Mouse (Mus musculus): ENCODE results near the gene Gtf2f2. TPM values are rescaled to one million over a fixed set of nuclear protein-coding genes. Genes with fewer than 3 reads are reported as not detected.

The Gtf2f2 gene
- polyA plus RNA-seq, 1 experiment from 2014 or later = 40.5 TPM

- Histone ChIP-seq H3K4me1 (ENCODE audit: control insufficient read depth, insufficient read depth, low read length) (no peaks in the 10 kb centered on the region), H3K4me3 (ENCODE audit: low read depth, low read length) (no peak overlapping the region), H3K9ac (replicated peaks; ENCODE audit: low read depth, low read length) (no peak overlapping the region), H3K27ac (ENCODE audit: low read depth, low read length) (no peak overlapping the region), H3K4me2 (ENCODE audit: low read depth, low read length) (no peak overlapping the region), H3K36me3 (ENCODE audit: control insufficient read depth, insufficient read depth, low read length) (no peaks in the 10 kb centered on the region), H3K27me3 (ENCODE audit: control insufficient read depth, insufficient read depth, low read length) (no peaks in the 10 kb centered on the region), H3K9me3 (ENCODE audit: control insufficient read depth, low read length) (no peaks in the 10 kb centered on the region)
- 87% methylated on average over 9 of the region's 9 CpGs for WGBS
- no peak for ATAC-seq (ENCODE audit: low read depth)
Measured at GRCm38 (mm10) chr14:75892118-75892517, 118.5 kb downstream of the Gtf2f2 start.

GRCm38 (mm10) chr14:75883873-75884272 lies 126.8 kb downstream of the Gtf2f2 start:
- H3K27me3 ChIP-seq (ENCODE audit: control insufficient read depth, insufficient read depth, low read length) = no peaks in the 10 kb centered on the region
- WGBS = 85% methylated on average over 5 of the region's 5 CpGs
- no peak overlapping the region for H3K4me3 ChIP-seq (ENCODE audit: low read depth, low read length)
- 0 out of 2 replicates have a peak, but pooled peaks cover 4% of the 10 kb centered on the region for H3K4me1 ChIP-seq (ENCODE audit: control insufficient read depth, insufficient read depth, low read length)
- no peaks in the 10 kb centered on the region for H3K9me3 ChIP-seq (ENCODE audit: control insufficient read depth, low read length)
- H3K36me3 ChIP-seq (ENCODE audit: control insufficient read depth, insufficient read depth, low read length) = no peaks in the 10 kb centered on the region
- H3K9ac ChIP-seq (replicated peaks; ENCODE audit: low read depth, low read length) = no peak overlapping the region
- H3K4me2 ChIP-seq (ENCODE audit: low read depth, low read length) = no peak overlapping the region
- H3K27ac ChIP-seq (ENCODE audit: low read depth, low read length) = no peak overlapping the region
- ATAC-seq (ENCODE audit: low read depth) = no peak

DNA sequence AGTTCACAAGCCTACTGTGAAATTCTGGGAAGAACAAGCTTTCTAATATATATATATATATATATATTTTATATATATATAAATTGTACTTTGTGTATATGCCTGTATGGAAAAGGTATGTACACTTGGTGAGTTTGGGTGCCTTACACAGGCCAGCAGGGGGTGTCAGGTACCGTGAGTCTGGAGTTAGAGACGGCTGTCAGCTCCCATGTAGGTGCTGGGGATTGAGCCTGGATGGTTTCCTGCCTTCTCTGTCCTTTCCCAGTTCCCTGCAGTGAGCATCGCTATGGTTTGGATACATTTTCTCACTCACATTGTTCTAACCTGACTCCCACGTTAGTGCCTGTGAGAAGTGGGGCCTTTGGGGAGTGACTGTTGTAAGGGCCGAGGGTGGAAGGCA lies 127.3 kb downstream of the Gtf2f2 start:
- ATAC-seq (ENCODE audit: low read depth) = no peak
- Histone ChIP-seq H3K4me3 (ENCODE audit: low read depth, low read length) (no peak overlapping the region), H3K4me2 (ENCODE audit: low read depth, low read length) (no peak overlapping the region), H3K4me1 (ENCODE audit: control insufficient read depth, insufficient read depth, low read length) (0 out of 2 replicates have a peak, but pooled peaks cover 4% of the 10 kb centered on the region), H3K9ac (replicated peaks; ENCODE audit: low read depth, low read length) (no peak overlapping the region), H3K9me3 (ENCODE audit: control insufficient read depth, low read length) (no peaks in the 10 kb centered on the region), H3K36me3 (ENCODE audit: control insufficient read depth, insufficient read depth, low read length) (no peaks in the 10 kb centered on the region), H3K27ac (ENCODE audit: low read depth, low read length) (no peak overlapping the region), H3K27me3 (ENCODE audit: control insufficient read depth, insufficient read depth, low read length) (no peaks in the 10 kb centered on the region)
- WGBS = 74% methylated on average over 5 of the region's 5 CpGs

DNA sequence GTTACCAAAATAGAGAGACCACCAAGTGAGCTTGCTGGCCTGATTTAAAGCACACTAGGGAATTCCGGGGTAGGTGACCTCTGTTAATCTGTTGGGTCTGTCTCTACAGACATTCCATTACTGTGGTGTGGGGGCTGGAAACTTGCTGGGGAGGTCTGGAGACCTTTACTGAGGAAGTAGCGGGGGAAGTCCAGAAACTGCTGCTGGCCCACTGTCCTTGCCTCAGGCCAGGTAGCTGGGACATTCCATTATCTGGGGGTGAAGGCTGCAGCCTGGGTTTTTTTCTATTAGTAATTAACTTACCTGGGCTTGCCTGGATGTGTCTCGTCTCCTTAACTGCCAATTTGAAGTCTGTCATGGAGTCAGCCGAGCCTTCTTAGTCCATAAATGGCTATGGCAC lies 128.8 kb downstream of the Gtf2f2 start:
- Histone ChIP-seq H3K9me3 (ENCODE audit: control insufficient read depth, low read length) (no peaks in the 10 kb centered on the region), H3K4me3 (ENCODE audit: low read depth, low read length) (no peak overlapping the region), H3K9ac (replicated peaks; ENCODE audit: low read depth, low read length) (no peak overlapping the region), H3K4me1 (ENCODE audit: control insufficient read depth, insufficient read depth, low read length) (0 out of 2 replicates have a peak, but pooled peaks cover 4% of the 10 kb centered on the region), H3K27ac (ENCODE audit: low read depth, low read length) (no peak overlapping the region), H3K36me3 (ENCODE audit: control insufficient read depth, insufficient read depth, low read length) (no peaks in the 10 kb centered on the region), H3K27me3 (ENCODE audit: control insufficient read depth, insufficient read depth, low read length) (no peaks in the 10 kb centered on the region), H3K4me2 (ENCODE audit: low read depth, low read length) (no peak overlapping the region)
- ATAC-seq (ENCODE audit: low read depth) = no peak
- 47% methylated on average over 4 of the region's 4 CpGs for WGBS

GRCm38 (mm10) chr14:75878980-75879379 lies 131.7 kb downstream of the Gtf2f2 start:
- Histone ChIP-seq H3K9ac (replicated peaks; ENCODE audit: low read depth, low read length) (no peak overlapping the region), H3K27ac (ENCODE audit: low read depth, low read length) (no peak overlapping the region), H3K4me3 (ENCODE audit: low read depth, low read length) (no peak overlapping the region), H3K4me1 (ENCODE audit: control insufficient read depth, insufficient read depth, low read length) (0 out of 2 replicates have a peak, but pooled peaks cover 4% of the 10 kb centered on the region), H3K4me2 (ENCODE audit: low read depth, low read length) (no peak overlapping the region), H3K9me3 (ENCODE audit: control insufficient read depth, low read length) (no peaks in the 10 kb centered on the region), H3K36me3 (ENCODE audit: control insufficient read depth, insufficient read depth, low read length) (no peaks in the 10 kb centered on the region), H3K27me3 (ENCODE audit: control insufficient read depth, insufficient read depth, low read length) (no peaks in the 10 kb centered on the region)
- no peak for ATAC-seq (ENCODE audit: low read depth)
- WGBS = 16% methylated on average over 8 of the region's 8 CpGs

DNA sequence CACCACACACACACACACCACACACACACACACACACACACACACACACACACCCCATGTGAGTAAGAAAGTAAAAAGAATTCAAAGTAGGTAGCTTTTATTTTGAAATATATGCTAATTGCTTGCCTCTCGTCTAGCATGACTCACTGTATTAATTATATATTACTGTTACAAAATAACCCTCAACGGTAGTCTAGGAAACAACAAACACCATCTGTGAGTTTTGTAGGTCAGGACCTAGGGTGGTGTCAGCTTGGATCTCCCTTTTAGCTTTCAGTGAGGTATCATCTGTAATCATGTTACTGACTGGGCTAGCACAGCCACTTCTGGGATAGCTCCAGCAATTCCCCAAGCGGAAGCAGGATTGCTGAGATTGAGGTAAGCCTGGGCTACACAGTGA lies 133.4 kb downstream of the Gtf2f2 start:
- Histone ChIP-seq H3K4me2 (ENCODE audit: low read depth, low read length) (no peak overlapping the region), H3K27ac (ENCODE audit: low read depth, low read length) (no peak overlapping the region), H3K27me3 (ENCODE audit: control insufficient read depth, insufficient read depth, low read length) (no peaks in the 10 kb centered on the region), H3K4me1 (ENCODE audit: control insufficient read depth, insufficient read depth, low read length) (0 out of 2 replicates have a peak, but pooled peaks cover 3% of the 10 kb centered on the region), H3K9ac (replicated peaks; ENCODE audit: low read depth, low read length) (no peak overlapping the region), H3K4me3 (ENCODE audit: low read depth, low read length) (no peak overlapping the region), H3K9me3 (ENCODE audit: control insufficient read depth, low read length) (no peaks in the 10 kb centered on the region), H3K36me3 (ENCODE audit: control insufficient read depth, insufficient read depth, low read length) (no peaks in the 10 kb centered on the region)
- no peak for ATAC-seq (ENCODE audit: low read depth)
- WGBS = 61% methylated on average over 3 of the region's 3 CpGs

DNA sequence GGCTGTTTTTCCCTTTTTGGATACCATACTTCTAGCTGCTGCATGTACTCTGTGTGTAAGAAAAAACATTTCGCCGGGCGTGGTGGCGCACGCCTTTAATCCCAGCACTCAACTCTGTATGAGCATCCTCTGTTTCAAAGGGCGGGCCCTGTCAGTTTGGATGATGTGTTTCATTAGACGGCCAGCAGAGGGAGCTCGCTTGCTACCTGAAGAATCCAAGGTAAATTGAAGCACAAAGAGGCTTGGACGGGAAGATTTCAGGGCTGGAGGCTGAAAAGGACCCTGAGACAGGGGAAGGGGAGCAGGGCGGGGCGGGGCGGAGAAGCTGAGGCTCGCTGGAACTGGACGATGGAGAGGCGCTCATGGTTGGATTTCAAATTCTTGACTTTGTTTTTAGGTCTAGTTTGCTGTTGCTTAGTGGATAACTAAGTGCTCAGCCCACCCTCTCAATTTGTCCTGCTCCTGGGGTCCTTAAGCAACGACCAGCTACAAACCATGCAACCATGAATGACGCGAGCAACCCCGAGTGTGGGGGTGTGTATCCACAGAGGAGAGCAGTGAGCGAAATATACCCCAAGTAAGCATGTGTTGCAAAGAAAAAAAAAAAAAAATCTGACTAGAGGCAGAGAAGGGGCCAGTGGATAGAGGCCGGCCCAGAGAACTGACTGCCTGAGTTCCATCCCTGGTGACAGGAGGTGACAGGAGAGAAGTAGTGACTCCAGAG lies 134.2 kb downstream of the Gtf2f2 start:
- Histone ChIP-seq H3K27me3 (ENCODE audit: control insufficient read depth, insufficient read depth, low read length) (no peaks in the 10 kb centered on the region), H3K9me3 (ENCODE audit: control insufficient read depth, low read length) (no peaks in the 10 kb centered on the region), H3K4me2 (ENCODE audit: low read depth, low read length) (peak overlapping the region; percentile 29; the same call in 1 of the 2 replicates), H3K9ac (replicated peaks; ENCODE audit: low read depth, low read length) (0 out of 2 replicates have a peak overlapping the region, but pooled peaks have one; percentile 16), H3K4me1 (ENCODE audit: control insufficient read depth, insufficient read depth, low read length) (no peaks in the 10 kb centered on the region), H3K27ac (ENCODE audit: low read depth, low read length) (no peak overlapping the region), H3K4me3 (ENCODE audit: low read depth, low read length) (no peak overlapping the region), H3K36me3 (ENCODE audit: control insufficient read depth, insufficient read depth, low read length) (no peaks in the 10 kb centered on the region)
- peak; percentile 75 for ATAC-seq (ENCODE audit: low read depth)
- WGBS = 16% methylated on average over 21 of the region's 21 CpGs

- ATAC-seq (ENCODE audit: low read depth) = no peak
- Histone ChIP-seq H3K9me3 (ENCODE audit: control insufficient read depth, low read length) (no peaks in the 10 kb centered on the region), H3K9ac (replicated peaks; ENCODE audit: low read depth, low read length) (no peak overlapping the region), H3K27me3 (ENCODE audit: control insufficient read depth, insufficient read depth, low read length) (no peaks in the 10 kb centered on the region), H3K4me1 (ENCODE audit: control insufficient read depth, insufficient read depth, low read length) (no peaks in the 10 kb centered on the region), H3K4me2 (ENCODE audit: low read depth, low read length) (no peak overlapping the region), H3K4me3 (ENCODE audit: low read depth, low read length) (no peak overlapping the region), H3K27ac (ENCODE audit: low read depth, low read length) (no peak overlapping the region), H3K36me3 (ENCODE audit: control insufficient read depth, insufficient read depth, low read length) (no peaks in the 10 kb centered on the region)
- 89% methylated on average over 9 of the region's 9 CpGs for WGBS
Measured at GRCm38 (mm10) chr14:75873612-75874011, 137.1 kb downstream of the Gtf2f2 start.

DNA sequence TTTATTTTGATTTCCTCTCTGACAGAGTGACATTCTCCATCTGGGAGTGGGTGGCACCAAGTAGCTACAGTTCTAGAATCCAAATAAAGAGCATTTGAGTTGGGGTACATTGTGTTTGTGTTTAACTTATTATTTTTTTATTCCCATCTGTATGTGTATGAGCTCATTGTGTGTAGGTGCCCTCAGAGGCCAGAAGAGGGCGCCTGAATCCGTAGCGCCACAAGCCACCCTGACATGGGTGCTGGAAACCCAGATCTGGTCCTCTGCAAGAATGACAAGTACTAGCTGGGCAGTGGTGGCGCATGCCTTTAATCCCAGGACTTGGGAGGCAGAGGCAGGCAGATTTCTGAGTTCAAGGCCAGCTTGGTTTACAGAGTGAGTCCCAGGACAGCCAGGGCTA lies 138.9 kb downstream of the Gtf2f2 start:
- no peaks in the 10 kb centered on the region for H3K27me3 ChIP-seq (ENCODE audit: control insufficient read depth, insufficient read depth, low read length)
- ATAC-seq (ENCODE audit: low read depth) = no peak
- H3K36me3 ChIP-seq (ENCODE audit: control insufficient read depth, insufficient read depth, low read length) = no peaks in the 10 kb centered on the region
- H3K4me1 ChIP-seq (ENCODE audit: control insufficient read depth, insufficient read depth, low read length) = no peaks in the 10 kb centered on the region
- no peak overlapping the region for H3K27ac ChIP-seq (ENCODE audit: low read depth, low read length)
- H3K4me2 ChIP-seq (ENCODE audit: low read depth, low read length) = no peak overlapping the region
- WGBS = 90% methylated on average over 4 of the region's 4 CpGs
- no peaks in the 10 kb centered on the region for H3K9me3 ChIP-seq (ENCODE audit: control insufficient read depth, low read length)
- H3K9ac ChIP-seq (replicated peaks; ENCODE audit: low read depth, low read length) = no peak overlapping the region
- no peak overlapping the region for H3K4me3 ChIP-seq (ENCODE audit: low read depth, low read length)

Measured in neural tube, embryonic 14.5 days (tissue).